Comparison of ENCODE assay signal across 13 mouse cellular contexts in genomic region chr2:148631602-148632001, GRCm38 (mm10). TPM values are rescaled to one million over a fixed set of nuclear protein-coding genes. Genes with fewer than 3 reads are reported as not detected.
A peak's percentile ranks its signal among the peaks of the same experiment; 100 is the strongest.
DNase-seq lines count a peak whose midpoint lies in the region; ATAC-seq and TF ChIP-seq lines count a peak whose summit lies in the region.
"Had no signal": no experiment of that assay in that cellular context is flagged by ENCODE, and none has a peak within 500 bp of the region (broad histone marks: within the 10 kb centered on the region; RNA-seq: fewer than 3 reads in every experiment).

No protein-coding gene starts in this region.

- H3K36me3 ChIP-seq in embryonic facial prominence, embryonic 14.5 days (ENCODE audit: control insufficient read depth, insufficient read depth, low read length): no peaks in the 10 kb centered on the region
- no peaks in the 10 kb centered on the region for H3K36me3 ChIP-seq in embryonic facial prominence, embryonic 10.5 days (replicated peaks)
- no peaks in the 10 kb centered on the region for H3K36me3 ChIP-seq in liver, adult 2 months (ENCODE audit: control insufficient read depth, insufficient read depth, low read length)
- H3K36me3 ChIP-seq in liver, postnatal 0 days (replicated peaks; ENCODE audit: insufficient read depth, low read length): no peaks in the 10 kb centered on the region
- H3K36me3 ChIP-seq in limb, embryonic 14.5 days (ENCODE audit: control insufficient read depth, insufficient read depth, low read length): no peaks in the 10 kb centered on the region
- no peaks in the 10 kb centered on the region for H3K36me3 ChIP-seq in midbrain, embryonic 13.5 days

- no peaks in the 10 kb centered on the region for H3K4me1 ChIP-seq in embryonic facial prominence, embryonic 14.5 days (ENCODE audit: control insufficient read depth, insufficient read depth, low read length)
- no peaks in the 10 kb centered on the region for H3K4me1 ChIP-seq in embryonic facial prominence, embryonic 10.5 days
- no peaks in the 10 kb centered on the region for H3K4me1 ChIP-seq in liver, adult 2 months (ENCODE audit: control insufficient read depth, insufficient read depth, low read length)
- H3K4me1 ChIP-seq in liver, postnatal 0 days (ENCODE audit: insufficient read depth): no peaks in the 10 kb centered on the region
- H3K4me1 ChIP-seq in limb, embryonic 14.5 days (ENCODE audit: control insufficient read depth, insufficient read depth, low read length): no peaks in the 10 kb centered on the region
- no peaks in the 10 kb centered on the region for H3K4me1 ChIP-seq in midbrain, embryonic 13.5 days (replicated peaks)

- H3K9me3 ChIP-seq in embryonic facial prominence, embryonic 14.5 days (ENCODE audit: control insufficient read depth, low read length): no peaks in the 10 kb centered on the region
- no peaks in the 10 kb centered on the region for H3K9me3 ChIP-seq in embryonic facial prominence, embryonic 10.5 days
- H3K9me3 ChIP-seq in liver, postnatal 0 days (ENCODE audit: low read length): no peaks in the 10 kb centered on the region
- no peaks in the 10 kb centered on the region for H3K9me3 ChIP-seq in limb, embryonic 14.5 days (ENCODE audit: control insufficient read depth, low read length)
- H3K9me3 ChIP-seq in midbrain, embryonic 13.5 days: no peaks in the 10 kb centered on the region

- TF ChIP-seq CTCF in liver, adult 2 months (IDR thresholded peaks at IDR 0.05; ENCODE audit: low read depth, low read length): no peak
- TF ChIP-seq CTCF in liver, postnatal 0 days (IDR thresholded peaks at IDR 0.05; ENCODE audit: low read depth): no peak

- ATAC-seq in embryonic facial prominence, embryonic 14.5 days (ENCODE audit: low read depth): no peak
- ATAC-seq in liver, postnatal 0 days: no peak
- no peak for ATAC-seq in limb, embryonic 14.5 days (ENCODE audit: low FRiP score, low read depth)
- ATAC-seq in midbrain, embryonic 13.5 days: no peak
- ATAC-seq: hindbrain, postnatal 0 days; Patski had no signal

- no peak overlapping the region for H3K4me3 ChIP-seq in embryonic facial prominence, embryonic 14.5 days (ENCODE audit: low read depth, low read length)
- no peak overlapping the region for H3K4me3 ChIP-seq in embryonic facial prominence, embryonic 10.5 days
- no peak overlapping the region for H3K4me3 ChIP-seq in liver, adult 2 months (ENCODE audit: insufficient read depth, low read depth, low read length)
- H3K4me3 ChIP-seq in liver, postnatal 0 days (ENCODE audit: low read depth, low read length): no peak overlapping the region
- H3K4me3 ChIP-seq in limb, embryonic 14.5 days (replicated peaks; ENCODE audit: low read length): no peak overlapping the region
- no peak overlapping the region for H3K4me3 ChIP-seq in midbrain, embryonic 13.5 days (replicated peaks)
- H3K4me3 ChIP-seq: layer of hippocampus, adult 2 months had no signal

- TF ChIP-seq EP300 in liver, postnatal 0 days (IDR thresholded peaks at IDR 0.05; ENCODE audit: low read depth): no peak

- DNase-seq in embryonic facial prominence, embryonic 14.5 days (ENCODE audit: low spot score): peak; percentile 14
- no peak for DNase-seq in embryonic facial prominence, embryonic 10.5 days (ENCODE audit: low spot score)
- DNase-seq in liver, adult 2 months (ENCODE audit: extremely low read depth, low read depth, low spot score): peak; percentile 1
- no peak for DNase-seq in liver, postnatal 0 days
- DNase-seq in gastrocnemius, postnatal 36 days: peak; percentile 30 to 31
- DNase-seq in limb, embryonic 14.5 days (ENCODE audit: low spot score): peak; percentile 35
- DNase-seq in layer of hippocampus, adult 9-11 months: no peak
- DNase-seq: cerebellum, postnatal 36 days; spleen, adult 18-20 months had no signal

- TF ChIP-seq POLR2A in liver, adult 2 months (IDR thresholded peaks at IDR 0.05; ENCODE audit: extremely low read depth, insufficient read depth, low read length): no peak
- TF ChIP-seq POLR2A in limb, embryonic 14.5 days (IDR thresholded peaks at IDR 0.05; ENCODE audit: borderline replicate concordance, extremely low read depth, insufficient read depth, insufficient read length): no peak

- H3K79me2 ChIP-seq in liver, adult 2 months (ENCODE audit: control insufficient read depth, insufficient read depth, low read length): no peaks in the 10 kb centered on the region

- no peak overlapping the region for H3K27ac ChIP-seq in embryonic facial prominence, embryonic 14.5 days (replicated peaks; ENCODE audit: low read depth, low read length)
- H3K27ac ChIP-seq in embryonic facial prominence, embryonic 10.5 days (replicated peaks): no peak overlapping the region
- no peak overlapping the region for H3K27ac ChIP-seq in liver, adult 2 months (replicated peaks; ENCODE audit: insufficient read depth, low read depth, low read length)
- H3K27ac ChIP-seq in liver, postnatal 0 days (ENCODE audit: low read depth): no peak overlapping the region
- H3K27ac ChIP-seq in limb, embryonic 14.5 days (replicated peaks; ENCODE audit: low read depth, low read length): no peak overlapping the region
- H3K27ac ChIP-seq in midbrain, embryonic 13.5 days: no peak overlapping the region
- H3K27ac ChIP-seq: hindbrain, postnatal 0 days; layer of hippocampus, adult 2 months had no signal

- H3K9ac ChIP-seq in embryonic facial prominence, embryonic 14.5 days (ENCODE audit: low read depth, low read length): no peak overlapping the region
- H3K9ac ChIP-seq in liver, adult 2 months (ENCODE audit: low read depth, low read length): no peak overlapping the region
- H3K9ac ChIP-seq in liver, postnatal 0 days (replicated peaks): no peak overlapping the region
- H3K9ac ChIP-seq in limb, embryonic 14.5 days (ENCODE audit: low read depth, low read length, severe bottlenecking): no peak overlapping the region
- H3K9ac ChIP-seq in midbrain, embryonic 13.5 days (replicated peaks): no peak overlapping the region

- 84% methylated on average over 3 of the region's 3 CpGs for WGBS in embryonic facial prominence, embryonic 14.5 days
- WGBS in embryonic facial prominence, embryonic 10.5 days: 94% methylated on average over 3 of the region's 3 CpGs
- 93% methylated on average over 3 of the region's 3 CpGs for WGBS in liver, adult 2 months
- 68% methylated on average over 3 of the region's 3 CpGs for WGBS in liver, postnatal 0 days (ENCODE audit: insufficient replicate concordance)
- WGBS in limb, embryonic 14.5 days: 82% methylated on average over 3 of the region's 3 CpGs
- 98% methylated on average over 3 of the region's 3 CpGs for WGBS in midbrain, embryonic 13.5 days

- H3K27me3 ChIP-seq in embryonic facial prominence, embryonic 14.5 days (replicated peaks; ENCODE audit: control insufficient read depth, insufficient read depth, low read length): no peaks in the 10 kb centered on the region
- no peaks in the 10 kb centered on the region for H3K27me3 ChIP-seq in embryonic facial prominence, embryonic 10.5 days (replicated peaks; ENCODE audit: low read depth, poor library complexity, severe bottlenecking)
- H3K27me3 ChIP-seq in liver, adult 2 months (ENCODE audit: control insufficient read depth, insufficient read depth, low read length): peaks cover 2% of the 10 kb centered on the region; the same call in 1 of the 2 replicates
- H3K27me3 ChIP-seq in liver, postnatal 0 days (ENCODE audit: insufficient read depth, low read length): no peaks in the 10 kb centered on the region
- H3K27me3 ChIP-seq in limb, embryonic 14.5 days (ENCODE audit: control insufficient read depth, insufficient read depth, low read length): no peaks in the 10 kb centered on the region
- no peaks in the 10 kb centered on the region for H3K27me3 ChIP-seq in midbrain, embryonic 13.5 days
- H3K27me3 ChIP-seq: Patski had no signal

- no peak overlapping the region for H3K4me2 ChIP-seq in embryonic facial prominence, embryonic 14.5 days (ENCODE audit: low read depth, low read length)
- H3K4me2 ChIP-seq in liver, postnatal 0 days (ENCODE audit: low read depth, low read length): no peak overlapping the region
- no peak overlapping the region for H3K4me2 ChIP-seq in limb, embryonic 14.5 days (replicated peaks; ENCODE audit: low read depth, low read length, severe bottlenecking)
- no peak overlapping the region for H3K4me2 ChIP-seq in midbrain, embryonic 13.5 days (replicated peaks)

- intact Hi-C loops in gastrocnemius, postnatal 36 days (cut with DNase I): no loop called here

RNA-seq across cellular contexts. Expression of gene Nxt1, which starts 40.8 kb away (rescaled TPM):
- 71.1 and 79.9 TPM in 2 replicates for polyA plus RNA-seq in embryonic facial prominence, embryonic 14.5 days (2014; fragmentation: Nextera tagmentation; extraction: Ambion mirVana)
- polyA plus RNA-seq in embryonic facial prominence, embryonic 10.5 days (2016; fragmentation: Nextera tagmentation; extraction: Ambion mirVana): 142 and 154 TPM in 2 replicates
- total RNA-seq in liver, adult 2 months (2014; rRNA removed): 10.3 and 13.0 TPM in 2 replicates
- polyA plus RNA-seq in liver, adult 2 months (2012; rRNA removed): 11.7 and 15.0 TPM in 2 replicates
- polyA plus RNA-seq in liver, postnatal 0 days (2015; fragmentation: Nextera tagmentation; extraction: Ambion mirVana): 37.4 and 39.8 TPM in 2 replicates
- total RNA-seq in gastrocnemius, postnatal 36 days (2021): 1 to 10 TPM; 5.9 to 6.2 TPM
- polyA plus RNA-seq in limb, embryonic 14.5 days (2012; rRNA removed): 64.5 and 70.8 TPM in 2 replicates
- polyA plus RNA-seq in limb, embryonic 14.5 days (2014; fragmentation: Nextera tagmentation; extraction: Ambion mirVana): 89.5 and 91.6 TPM in 2 replicates
- 64.0 and 65.3 TPM in 2 replicates for polyA plus RNA-seq in midbrain, embryonic 13.5 days (2015; fragmentation: Nextera tagmentation; extraction: Ambion mirVana)

RNA-seq across cellular contexts. Expression of gene Gzf1, which starts 49.2 kb away (rescaled TPM):
- 22.4 and 23.3 TPM in 2 replicates for polyA plus RNA-seq in embryonic facial prominence, embryonic 14.5 days (2014; fragmentation: Nextera tagmentation; extraction: Ambion mirVana)
- 25.6 and 28.1 TPM in 2 replicates for polyA plus RNA-seq in embryonic facial prominence, embryonic 10.5 days (2016; fragmentation: Nextera tagmentation; extraction: Ambion mirVana)
- total RNA-seq in liver, adult 2 months (2014; rRNA removed): 49.8 and 52.2 TPM in 2 replicates
- 13.7 and 13.9 TPM in 2 replicates for polyA plus RNA-seq in liver, adult 2 months (2012; rRNA removed)
- 14.3 and 15.4 TPM in 2 replicates for polyA plus RNA-seq in liver, postnatal 0 days (2015; fragmentation: Nextera tagmentation; extraction: Ambion mirVana)
- total RNA-seq in gastrocnemius, postnatal 36 days (2021): 10 to 100 TPM; 17.4 to 18.1 TPM
- polyA plus RNA-seq in limb, embryonic 14.5 days (2012; rRNA removed): 13.6 and 15.3 TPM in 2 replicates
- 21.6 and 22.4 TPM in 2 replicates for polyA plus RNA-seq in limb, embryonic 14.5 days (2014; fragmentation: Nextera tagmentation; extraction: Ambion mirVana)
- 17.6 and 17.8 TPM in 2 replicates for polyA plus RNA-seq in midbrain, embryonic 13.5 days (2015; fragmentation: Nextera tagmentation; extraction: Ambion mirVana)

Comparison
In these comparisons a context has a peak if more than half of its experiments do, and no peak if none do; other contexts are left out.
1. DNase-seq: peak in embryonic facial prominence, embryonic 14.5 days (single experiment), liver, adult 2 months (single experiment), gastrocnemius, postnatal 36 days (2 of 2) and limb, embryonic 14.5 days (single experiment); none in embryonic facial prominence, embryonic 10.5 days (single experiment), liver, postnatal 0 days (single experiment) and layer of hippocampus, adult 9-11 months (single experiment).